Mouse (Mus musculus) testis, adult 2 months (tissue): ENCODE measurements around the gene Fstl5. TPM values are rescaled to one million over a fixed set of nuclear protein-coding genes. Genes with fewer than 3 reads are reported as not detected.
"Not testable (repeated sequence)": the region's sequence is repeated elsewhere in the genome, so short reads cannot be mapped to it uniquely, and the experiment has no call there.

Experiments
- H3K27ac ChIP-seq: fragments of 200-500 bp; 2 replicates; pipeline ENCODE4 v1.5.1; 2012; ENCODE audit warnings: low read depth, low read length; ENCODE audit not compliant: control insufficient read depth, insufficient read depth
- H3K27me3 ChIP-seq: fragments of 200-500 bp; 2 replicates; pipeline ENCODE4 v1.6.1; 2012; ENCODE audit warnings: mild to moderate bottlenecking, low read length, moderate library complexity; ENCODE audit not compliant: control insufficient read depth, insufficient read depth
- H3K36me3 ChIP-seq: fragments of 200-500 bp; 2 replicates; pipeline ENCODE4 v1.6.1; 2012; ENCODE audit warnings: mild to moderate bottlenecking, low read length; ENCODE audit not compliant: control insufficient read depth, insufficient read depth
- H3K4me1 ChIP-seq: fragments of 200-500 bp; 2 replicates; pipeline ENCODE4 v1.6.1; 2012; ENCODE audit warnings: low read length; ENCODE audit not compliant: control insufficient read depth, insufficient read depth
- H3K4me3 ChIP-seq: fragments of 200-500 bp; 2 replicates; pipeline ENCODE4 v1.5.1; 2012; ENCODE audit warnings: low read depth, mild to moderate bottlenecking, low read length, moderate library complexity, mixed read lengths; ENCODE audit not compliant: control insufficient read depth
- CTCF ChIP-seq: fragments of 200-500 bp; IDR thresholded peaks from 2 replicates; pipeline ENCODE4 v1.5.1; 2012; ENCODE audit warnings: low read depth, mild to moderate bottlenecking, inconsistent platforms, low read length, moderate library complexity; ENCODE audit not compliant: control insufficient read depth, insufficient read depth, insufficient replicate concordance
- POLR2A ChIP-seq: fragments of 200-500 bp; IDR thresholded peaks from 2 replicates; pipeline ENCODE4 v1.6.1; 2012; ENCODE audit warnings: low read depth, mild to moderate bottlenecking, inconsistent platforms, low read length, moderate library complexity; ENCODE audit not compliant: control insufficient read depth
- polyA plus RNA-seq: library from polyadenylated mRNA; depleted of rRNA; stranded (reverse); fragments of >200 nt; gene quantifications from 2 replicates; pipeline ENCODE4 v1.2.3, GENCODE M21; 2012

Gene Fstl5
- polyA plus RNA-seq, 1 experiment = 0.35 TPM

DNA sequence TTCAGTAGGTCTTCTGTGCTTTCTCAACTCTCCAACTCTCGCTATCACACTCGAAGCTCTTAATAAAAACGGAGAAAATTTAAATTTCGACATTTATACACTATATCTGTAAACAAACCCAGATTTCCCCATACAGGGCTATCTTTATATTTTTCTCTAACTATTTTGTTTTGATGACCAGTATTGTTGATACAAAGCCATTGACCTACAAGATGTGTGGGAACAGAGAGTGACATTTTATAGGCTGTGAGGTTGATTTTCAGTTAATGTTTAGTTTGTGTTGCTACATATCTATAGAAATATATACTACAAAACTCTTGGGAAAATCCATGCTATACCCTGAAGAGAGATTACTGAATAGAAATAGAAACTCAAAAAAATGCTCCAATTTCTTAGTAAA is 262.9 kb downstream of the Fstl5 start:
- Histone ChIP-seq H3K4me3 (no peak overlapping the region), H3K27ac (no peak overlapping the region), H3K27me3 (no peaks in the 10 kb centered on the region), H3K36me3 (no peaks in the 10 kb centered on the region), H3K4me1 (no peaks in the 10 kb centered on the region)
- TF ChIP-seq POLR2A (no peak), CTCF (no peak)

DNA sequence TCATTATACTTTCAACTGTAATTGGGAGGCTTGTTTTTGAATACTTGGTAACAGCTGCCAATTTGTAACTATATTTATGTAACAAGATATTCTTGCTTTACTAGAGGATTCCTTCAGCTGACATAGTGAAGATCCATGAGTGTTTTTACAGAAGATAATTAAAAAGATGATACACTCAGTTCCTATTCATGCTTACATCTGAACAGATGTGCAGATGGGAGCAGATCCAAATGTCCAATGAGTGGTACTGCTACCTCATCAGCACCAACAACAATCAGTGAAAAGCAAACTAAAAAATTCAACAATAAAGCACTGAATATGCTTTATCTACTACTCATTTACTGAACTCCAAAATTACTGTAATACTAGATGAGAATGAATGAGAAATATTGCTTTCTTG is 292.9 kb downstream of the Fstl5 start:
- Histone ChIP-seq H3K4me3 (no peak overlapping the region), H3K36me3 (no peaks in the 10 kb centered on the region), H3K27ac (no peak overlapping the region), H3K27me3 (no peaks in the 10 kb centered on the region), H3K4me1 (no peaks in the 10 kb centered on the region)
- TF ChIP-seq POLR2A = no peak
- TF ChIP-seq CTCF = no peak

DNA sequence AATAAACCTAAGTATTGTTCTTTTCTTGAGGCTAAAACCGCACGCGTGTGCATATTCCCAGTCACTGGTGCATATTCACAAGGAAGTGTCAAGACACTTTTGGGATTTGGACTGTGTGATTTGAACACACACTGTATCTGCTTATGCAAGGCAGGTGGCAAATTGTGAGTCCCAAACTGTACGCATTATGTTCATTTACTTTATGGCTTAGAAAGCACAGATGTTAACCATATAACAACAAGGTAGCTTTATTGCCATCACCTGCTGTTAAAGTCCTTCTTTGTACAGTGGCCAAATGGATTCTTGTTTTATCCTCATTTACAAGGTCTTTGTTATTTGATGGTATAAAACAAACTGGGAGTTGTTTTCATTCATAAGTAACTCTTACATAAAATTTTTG is 295.8 kb downstream of the Fstl5 start:
- Histone ChIP-seq H3K4me3 (no peak overlapping the region), H3K27me3 (no peaks in the 10 kb centered on the region), H3K27ac (no peak overlapping the region), H3K4me1 (no peaks in the 10 kb centered on the region), H3K36me3 (no peaks in the 10 kb centered on the region)
- TF ChIP-seq CTCF = no peak
- no peak for TF ChIP-seq POLR2A

DNA sequence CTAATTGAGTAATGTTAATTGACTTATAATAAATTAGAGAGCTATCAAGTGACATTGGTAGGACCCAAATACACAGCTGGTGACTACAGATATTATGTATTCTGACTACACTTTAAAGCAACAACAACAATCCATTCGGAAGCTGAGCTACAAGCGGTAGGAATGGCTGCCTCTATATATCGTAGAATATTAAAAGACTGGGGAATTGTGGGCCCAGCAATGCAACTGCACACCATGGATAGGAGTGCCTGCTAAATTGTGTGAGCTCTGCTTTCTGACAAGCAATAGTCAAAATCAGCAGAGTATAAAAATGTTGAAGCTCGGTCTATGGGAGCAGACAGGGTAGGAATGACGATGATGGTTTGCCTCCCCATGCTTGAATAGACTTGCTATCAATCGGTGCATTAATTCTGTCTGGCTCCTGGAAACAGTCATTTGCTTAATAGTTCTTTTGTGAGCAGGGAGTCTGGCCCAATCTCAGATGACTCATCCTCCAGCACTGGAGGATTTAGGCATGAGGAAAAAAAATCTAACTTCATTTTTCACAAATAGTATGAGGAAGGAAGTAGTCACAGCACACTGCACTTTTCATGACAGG is 354.8 kb downstream of the Fstl5 start:
- Histone ChIP-seq H3K27ac (no peak overlapping the region), H3K36me3 (no peaks in the 10 kb centered on the region), H3K4me3 (no peak overlapping the region), H3K4me1 (no peaks in the 10 kb centered on the region), H3K27me3 (no peaks in the 10 kb centered on the region)
- TF ChIP-seq CTCF (no peak), POLR2A (no peak)

DNA sequence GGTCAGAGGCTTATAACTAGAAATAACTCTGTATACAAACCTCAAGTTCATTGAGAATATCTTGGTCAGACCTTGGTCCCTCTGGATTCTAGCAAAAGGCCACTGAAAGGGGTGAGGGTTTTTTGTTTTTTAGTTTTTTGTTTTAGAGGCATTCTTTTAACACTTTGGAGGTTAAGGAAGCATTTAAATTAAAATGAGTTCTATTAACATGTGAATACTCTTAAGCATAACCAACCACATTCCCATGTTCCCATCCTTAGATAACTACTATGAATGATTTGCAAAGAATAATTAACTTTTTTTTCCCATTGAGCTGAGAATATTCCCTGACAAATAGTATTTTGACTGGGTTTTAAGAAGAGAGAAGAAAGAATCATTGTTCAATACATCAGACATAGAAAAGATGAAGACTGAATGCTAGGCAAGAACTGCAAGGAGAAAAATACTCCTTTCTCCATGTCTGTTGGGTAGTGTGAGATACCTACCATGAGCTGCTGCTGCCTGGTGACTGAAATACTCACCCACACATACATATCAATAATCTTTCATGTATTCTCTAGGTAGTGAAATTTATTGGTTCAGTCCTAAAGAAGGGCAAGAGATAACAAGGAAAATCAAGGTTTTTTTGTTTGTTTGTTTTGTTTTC is 393.3 kb downstream of the Fstl5 start:
- TF ChIP-seq CTCF = no peak
- Histone ChIP-seq H3K27ac (no peak overlapping the region), H3K36me3 (no peaks in the 10 kb centered on the region), H3K27me3 (no peaks in the 10 kb centered on the region), H3K4me1 (no peaks in the 10 kb centered on the region), H3K4me3 (no peak overlapping the region)

DNA sequence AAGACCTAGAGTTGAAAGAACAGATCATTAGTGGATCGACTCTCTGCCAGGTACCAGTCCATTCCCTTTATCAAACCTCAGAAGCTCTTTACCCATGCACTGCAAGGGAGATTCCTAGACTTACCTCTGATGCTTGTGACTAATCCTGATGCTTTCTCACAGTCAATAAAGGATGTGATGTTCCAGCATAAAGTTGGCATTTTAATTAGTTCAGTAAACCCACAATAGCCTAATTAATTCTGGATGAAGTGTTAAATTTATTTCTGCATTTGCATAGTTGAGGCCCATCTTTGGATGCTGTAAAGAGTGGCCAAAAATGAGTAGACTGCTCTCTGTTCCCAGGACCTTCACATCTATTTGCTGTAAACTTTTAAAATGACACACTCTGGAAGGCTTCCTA is 394.1 kb downstream of the Fstl5 start:
- Histone ChIP-seq H3K27ac (no peak overlapping the region), H3K36me3 (no peaks in the 10 kb centered on the region), H3K4me1 (no peaks in the 10 kb centered on the region), H3K4me3 (no peak overlapping the region), H3K27me3 (no peaks in the 10 kb centered on the region)
- TF ChIP-seq CTCF = no peak
- TF ChIP-seq POLR2A = no peak

DNA sequence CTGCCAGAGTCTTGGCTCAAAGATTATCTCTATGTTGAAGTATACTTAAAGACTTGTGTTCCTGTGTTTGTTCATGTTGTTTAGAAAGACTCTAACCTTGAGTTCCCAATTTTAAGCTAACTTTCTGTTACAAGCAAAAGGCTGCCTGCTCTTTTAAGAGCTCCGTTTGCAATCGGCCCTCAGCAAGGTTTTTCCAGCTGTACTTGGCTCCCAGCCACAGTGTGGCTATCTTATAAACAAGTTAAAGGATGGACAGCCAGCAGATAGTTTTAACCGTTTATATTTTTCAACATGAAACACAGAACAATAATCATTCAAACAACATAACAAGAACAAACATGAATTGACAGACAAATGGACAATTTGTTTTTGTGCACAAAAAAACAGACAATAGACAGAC is 433.8 kb downstream of the Fstl5 start:
- not testable (repeated sequence) for H3K36me3 ChIP-seq, H3K4me3 ChIP-seq, H3K4me1 ChIP-seq

DNA sequence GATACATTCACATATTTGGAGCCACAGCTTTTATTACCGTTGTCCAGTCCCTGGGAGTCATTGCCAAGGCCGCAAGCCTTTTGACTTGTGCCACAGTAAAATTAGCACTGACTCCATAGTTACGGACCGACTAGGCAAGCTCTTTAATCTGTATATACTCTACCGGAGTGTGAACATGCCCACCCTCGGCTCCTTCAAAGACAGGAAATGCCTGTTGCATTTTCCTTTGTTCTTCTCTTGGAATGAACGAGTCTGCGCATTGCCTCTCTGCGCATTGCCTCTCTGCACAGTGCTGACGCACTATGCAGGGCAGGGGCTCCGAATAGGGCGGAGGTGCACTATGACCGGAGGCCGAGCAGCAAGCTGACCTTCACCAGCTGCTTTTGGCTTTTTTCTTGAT is 434.7 kb downstream of the Fstl5 start:
- H3K4me1 ChIP-seq = no peaks in the 10 kb centered on the region
- H3K27ac ChIP-seq = peak overlapping the region; percentile 53; the same call in 1 of the 2 replicates
- TF ChIP-seq CTCF = no peak
- TF ChIP-seq POLR2A = no peak
- no peaks in the 10 kb centered on the region for H3K27me3 ChIP-seq
- H3K36me3 ChIP-seq = no peaks in the 10 kb centered on the region
- no peak overlapping the region for H3K4me3 ChIP-seq

More for the DNA sequence above, 433.8 kb downstream of the Fstl5 start:
- H3K27ac ChIP-seq = 0 out of 2 replicates have a peak overlapping the region, but pooled peaks have one; percentile 12
- H3K27me3 ChIP-seq = not testable (repeated sequence)
